Mouse (Mus musculus) kidney, embryonic 14.5 days (tissue): Measurements from ENCODE around the gene Zmat3. TPM values are rescaled to one million over a fixed set of nuclear protein-coding genes. Genes with fewer than 3 reads are reported as not detected.
A peak's percentile ranks its signal among the peaks of the same experiment; 100 is the strongest.

ENCODE experiments used
- ATAC-seq: fragments of 200-750 bp; cut with Nextera tagmentation; 2 replicates; pipeline ENCODE4 v1.8.0; 2017; ENCODE audit warnings: moderate number of reproducible peaks, mild to moderate bottlenecking, moderate TSS enrichment, moderate library complexity; ENCODE audit not compliant: low FRiP score, low TSS enrichment
- H3K27ac ChIP-seq: fragments of 300-500 bp; sonication (generic); 2 replicates; pipeline ENCODE4 v1.5.1; 2014; ENCODE audit warnings: low read depth, mild to moderate bottlenecking, low read length, moderate library complexity, mixed read lengths
- H3K27me3 ChIP-seq: fragments of 300-500 bp; sonication (generic); 2 replicates; pipeline ENCODE4 v1.6.1; 2014; ENCODE audit warnings: mild to moderate bottlenecking, low read length; ENCODE audit not compliant: control insufficient read depth, insufficient read depth
- H3K36me3 ChIP-seq: fragments of 300-500 bp; sonication (generic); 2 replicates; pipeline ENCODE4 v1.6.1; 2014; ENCODE audit warnings: low read length, mixed read lengths; ENCODE audit not compliant: control insufficient read depth, insufficient read depth
- H3K4me1 ChIP-seq: fragments of 300-500 bp; sonication (generic); 2 replicates; pipeline ENCODE4 v1.6.1; 2014; ENCODE audit warnings: low read length, mixed read lengths; ENCODE audit not compliant: control insufficient read depth, insufficient read depth
- H3K4me2 ChIP-seq: fragments of 300-500 bp; sonication (generic); replicated peaks from 2 replicates; pipeline ENCODE4 v1.6.1; 2014; ENCODE audit warnings: low read depth, mild to moderate bottlenecking, low read length
- H3K4me3 ChIP-seq: fragments of 300-500 bp; sonication (generic); 2 replicates; pipeline ENCODE4 v1.5.1; 2014; ENCODE audit warnings: mild to moderate bottlenecking, low read length
- H3K9ac ChIP-seq: fragments of 300-500 bp; sonication (generic); 2 replicates; pipeline ENCODE4 v1.6.1; 2014; ENCODE audit warnings: low read depth, mild to moderate bottlenecking, low read length, moderate library complexity
- H3K9me3 ChIP-seq: fragments of 300-500 bp; sonication (generic); 2 replicates; pipeline ENCODE4 v1.6.1; 2016; ENCODE audit warnings: low read length; ENCODE audit not compliant: control insufficient read depth
- WGBS: fragments of 180-500 bp; shearing (Covaris S2); extraction: QIAGEN DNeasy Blood & Tissue Kit; methylation state at CpG from one replicate; pipeline ENCODE4 v1.1.7; 2014; 5-methylcytosine and 5-hydroxymethylcytosine counted together
- polyA plus RNA-seq: library from polyadenylated mRNA; unstranded; fragments of >200 nt; fragmentation: Nextera tagmentation; extraction: Ambion mirVana; gene quantifications from 2 replicates; pipeline ENCODE4 v1.2.1, GENCODE M21; 2014

The Zmat3 gene
- polyA plus RNA-seq, 1 experiment from 2014 or later: 6.9 TPM

DNA sequence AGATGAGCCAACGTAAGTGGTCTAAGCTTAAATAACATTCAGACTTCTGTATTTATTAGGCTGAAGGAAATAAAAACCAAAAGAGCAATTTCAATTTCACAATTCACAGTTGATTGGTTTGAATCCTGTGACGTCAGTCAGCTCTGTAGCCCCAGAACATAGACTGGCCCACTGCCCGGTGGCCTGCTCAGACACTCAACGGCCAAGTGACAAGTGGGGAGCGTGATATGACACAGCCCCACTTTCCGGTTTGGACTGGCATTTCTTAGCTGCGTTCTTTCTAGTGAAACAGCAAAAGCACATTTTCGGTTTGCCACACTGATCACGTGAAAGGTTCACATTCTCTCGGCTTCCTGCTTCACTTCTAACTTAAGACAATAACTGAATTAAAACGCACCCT is 30.9 kb downstream of the Zmat3 start:
- Histone ChIP-seq H3K4me2 (no peak overlapping the region), H3K27ac (no peak overlapping the region), H3K9me3 (no peaks in the 10 kb centered on the region), H3K4me1 (no peaks in the 10 kb centered on the region), H3K9ac (no peak overlapping the region), H3K27me3 (no peaks in the 10 kb centered on the region), H3K36me3 (no peaks in the 10 kb centered on the region), H3K4me3 (no peak overlapping the region)
- 91% methylated on average over 11 of the region's 11 CpGs for WGBS
- ATAC-seq: no peak

DNA sequence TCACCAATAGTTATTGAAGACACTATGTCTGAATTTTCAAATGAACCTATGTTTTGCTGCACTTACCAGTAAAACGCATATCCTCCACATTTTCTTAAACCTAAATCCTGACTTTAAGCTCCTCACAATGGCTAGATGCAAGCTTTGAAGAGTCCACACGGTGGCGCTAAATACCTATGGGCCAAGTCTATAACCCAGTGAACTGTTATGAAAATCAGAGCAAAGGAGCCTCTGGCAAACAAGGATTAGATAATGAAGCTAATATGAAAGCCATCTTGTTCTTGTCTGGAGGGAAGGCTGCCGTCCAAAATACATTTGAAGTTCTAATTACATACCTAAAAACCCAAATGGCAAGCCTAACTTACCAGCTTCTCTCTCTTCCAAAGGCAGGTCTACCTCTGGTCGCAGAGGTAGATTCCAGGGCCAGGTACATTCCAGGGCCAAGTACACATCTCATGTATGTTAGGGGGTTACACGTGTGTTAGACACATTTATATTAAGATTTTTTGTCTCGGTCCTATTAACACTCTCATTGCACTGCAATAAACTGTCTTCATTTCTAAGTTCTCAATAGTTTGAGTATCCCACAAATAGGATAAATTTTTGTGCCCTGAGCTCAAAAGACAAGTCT is 32.2 kb downstream of the Zmat3 start:
- no peaks in the 10 kb centered on the region for H3K27me3 ChIP-seq
- no peaks in the 10 kb centered on the region for H3K4me1 ChIP-seq
- no peak overlapping the region for H3K4me3 ChIP-seq
- no peaks in the 10 kb centered on the region for H3K9me3 ChIP-seq
- H3K9ac ChIP-seq: no peak overlapping the region
- H3K4me2 ChIP-seq: no peak overlapping the region
- no peaks in the 10 kb centered on the region for H3K36me3 ChIP-seq
- 37% methylated on average over 7 of the region's 7 CpGs for WGBS
- no peak overlapping the region for H3K27ac ChIP-seq
- peak; percentile 80; the same call in 1 of the 2 replicates for ATAC-seq

GRCm38 (mm10) chr3:32317901-32318416 is 47.9 kb downstream of the Zmat3 start:
- Histone ChIP-seq H3K27me3 (no peaks in the 10 kb centered on the region), H3K27ac (no peak overlapping the region), H3K4me3 (no peak overlapping the region), H3K4me1 (no peaks in the 10 kb centered on the region), H3K9me3 (no peaks in the 10 kb centered on the region), H3K9ac (no peak overlapping the region), H3K36me3 (no peaks in the 10 kb centered on the region), H3K4me2 (no peak overlapping the region)
- WGBS: 57% methylated on average over 15 of the region's 15 CpGs
- ATAC-seq: no peak

GRCm38 (mm10) chr3:32317165-32317900 is 48.5 kb downstream of the Zmat3 start:
- Histone ChIP-seq H3K9ac (no peak overlapping the region), H3K27me3 (no peaks in the 10 kb centered on the region), H3K36me3 (no peaks in the 10 kb centered on the region), H3K9me3 (no peaks in the 10 kb centered on the region), H3K4me3 (no peak overlapping the region), H3K4me2 (no peak overlapping the region), H3K4me1 (no peaks in the 10 kb centered on the region), H3K27ac (no peak overlapping the region)
- WGBS: 22% methylated on average over 12 of the region's 12 CpGs
- peak; percentile 62; the same call in 1 of the 2 replicates for ATAC-seq

DNA sequence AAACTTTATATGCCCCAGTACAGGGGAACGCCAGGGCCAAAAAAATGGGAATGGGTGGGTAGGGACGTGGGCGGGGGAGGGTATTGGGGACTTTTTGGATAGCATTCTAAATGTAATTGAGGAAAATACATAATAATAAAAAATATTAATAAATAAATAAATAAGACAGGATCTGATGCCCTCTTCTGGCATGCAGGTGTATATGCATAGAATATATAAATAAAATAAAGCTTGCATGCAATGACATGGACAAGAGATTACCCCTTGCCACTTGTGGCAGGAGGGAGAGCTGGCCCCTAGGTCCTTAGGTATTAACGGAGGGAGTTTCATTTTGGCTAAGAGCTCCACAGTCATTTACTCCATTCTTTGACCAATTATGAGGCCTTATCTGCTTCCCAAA is 51.1 kb downstream of the Zmat3 start:
- Histone ChIP-seq H3K9me3 (no peaks in the 10 kb centered on the region), H3K4me1 (no peaks in the 10 kb centered on the region), H3K36me3 (no peaks in the 10 kb centered on the region), H3K4me3 (no peak overlapping the region), H3K9ac (no peak overlapping the region), H3K4me2 (no peak overlapping the region), H3K27ac (no peak overlapping the region), H3K27me3 (no peaks in the 10 kb centered on the region)
- WGBS: 96% methylated on average over 4 of the region's 4 CpGs
- ATAC-seq: no peak

GRCm38 (mm10) chr3:32304171-32304570 is 61.6 kb downstream of the Zmat3 start:
- H3K27ac ChIP-seq: no peak overlapping the region
- no peaks in the 10 kb centered on the region for H3K9me3 ChIP-seq
- 54% methylated on average over 1 of the region's 1 CpGs for WGBS
- no peaks in the 10 kb centered on the region for H3K4me1 ChIP-seq
- ATAC-seq: no peak
- H3K36me3 ChIP-seq: no peaks in the 10 kb centered on the region
- H3K4me3 ChIP-seq: no peak overlapping the region
- no peaks in the 10 kb centered on the region for H3K27me3 ChIP-seq
- H3K4me2 ChIP-seq: no peak overlapping the region
- H3K9ac ChIP-seq: no peak overlapping the region

- H3K27me3 ChIP-seq: no peaks in the 10 kb centered on the region
- no peaks in the 10 kb centered on the region for H3K9me3 ChIP-seq
- WGBS: 46% methylated on average over 4 of the region's 4 CpGs
- no peaks in the 10 kb centered on the region for H3K4me1 ChIP-seq
- ATAC-seq: no peak
- no peak overlapping the region for H3K27ac ChIP-seq
- H3K4me3 ChIP-seq: no peak overlapping the region
- no peak overlapping the region for H3K9ac ChIP-seq
- H3K36me3 ChIP-seq: no peaks in the 10 kb centered on the region
- H3K4me2 ChIP-seq: no peak overlapping the region
Measured at GRCm38 (mm10) chr3:32292001-32292400, 73.8 kb downstream of the Zmat3 start.

Other genes with a start within 250 kb of the Zmat3 start
- gene Pik3ca, start 31.7 kb upstream of the Zmat3 start, polyA plus RNA-seq: 14.5 and 16.2 TPM in 2 replicates
- not detected in 2 replicates for gene Kcnmb3, start 126.2 kb upstream of the Zmat3 start, polyA plus RNA-seq
- gene Zfp639, start 144.2 kb upstream of the Zmat3 start, polyA plus RNA-seq: 44.4 and 44.5 TPM in 2 replicates
- 17.8 and 29.6 TPM in 2 replicates for gene Mfn1, start 163.5 kb upstream of the Zmat3 start, polyA plus RNA-seq